Mouse (Mus musculus): ENCODE data around the gene Bckdha. TPM values are rescaled to one million over a fixed set of nuclear protein-coding genes. Genes with fewer than 3 reads are reported as not detected.

Gene Bckdha
- total RNA-seq, 2 experiments from 2014 or later: 40.1 to 45.5 TPM

GRCm38 (mm10) chr7:25617376-25618160, 41.2 kb downstream of the Bckdha start:
- DNase-seq (ENCODE audit: extremely low spot score in 1 of 2, low spot score in 1 of 2): no peak

DNA sequence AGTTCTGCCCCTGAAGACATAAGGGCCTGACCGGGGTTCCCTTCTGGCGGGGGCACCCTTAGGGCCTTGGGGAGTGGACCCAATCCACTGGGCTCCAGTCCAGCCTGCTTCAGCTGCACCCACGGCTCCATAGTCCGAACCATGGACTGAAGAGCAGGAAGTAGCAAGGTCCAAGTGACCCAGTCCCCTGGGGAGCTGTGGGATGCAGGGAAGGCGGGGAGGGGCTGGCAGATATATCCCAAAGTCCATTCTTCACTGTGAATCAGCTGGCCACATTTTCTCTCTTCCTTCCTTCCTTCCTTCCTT, 43.1 kb downstream of the Bckdha start, which contains the start of gene Erich4:
TSS of gene Erich4 (minus strand) at position 187 of the 306 bp plus-strand sequence.
- DNase-seq (ENCODE audit: extremely low spot score in 1 of 2, low spot score in 1 of 2): no peak

GRCm38 (mm10) chr7:25614831-25615705, 43.7 kb downstream of the Bckdha start:
- no peak for DNase-seq (ENCODE audit: extremely low spot score in 1 of 2, low spot score in 1 of 2)

DNA sequence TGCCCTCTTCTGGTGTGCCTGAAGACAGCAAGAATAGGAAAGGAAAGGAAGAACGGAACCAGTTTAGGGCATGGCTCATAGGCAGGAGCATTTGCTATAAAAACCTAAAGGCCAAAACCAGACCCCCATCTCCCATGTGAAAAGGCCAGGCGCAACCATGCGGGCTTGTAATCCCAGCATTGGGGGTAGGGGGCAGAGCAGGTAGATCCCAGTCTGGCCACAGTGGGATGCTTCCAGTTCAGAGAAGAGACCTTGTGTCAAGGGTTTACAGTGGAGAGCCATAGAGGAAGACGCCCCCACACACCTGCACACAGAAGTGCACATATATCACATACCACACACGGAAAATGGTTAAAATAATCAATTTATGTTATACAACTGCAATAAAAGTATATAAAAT, 44.7 kb downstream of the Bckdha start:
- no peak for DNase-seq (ENCODE audit: extremely low spot score in 1 of 2, low spot score in 1 of 2)

- DNase-seq (ENCODE audit: extremely low spot score in 1 of 2, low spot score in 1 of 2): no peak
Observed at GRCm38 (mm10) chr7:25611501-25611900, 47.3 kb downstream of the Bckdha start.

GRCm38 (mm10) chr7:25610056-25610455, 48.7 kb downstream of the Bckdha start:
- no peak for DNase-seq (ENCODE audit: extremely low spot score in 1 of 2, low spot score in 1 of 2)

- DNase-seq (ENCODE audit: extremely low spot score in 1 of 2, low spot score in 1 of 2): no peak
Observed at GRCm38 (mm10) chr7:25607196-25607595, 51.6 kb downstream of the Bckdha start.

- no peak for DNase-seq (ENCODE audit: extremely low spot score in 1 of 2, low spot score in 1 of 2)
Observed at GRCm38 (mm10) chr7:25606625-25607063, 52.1 kb downstream of the Bckdha start.

- no peak for DNase-seq (ENCODE audit: extremely low spot score in 1 of 2, low spot score in 1 of 2)
Observed at GRCm38 (mm10) chr7:25601346-25601745, 57.4 kb downstream of the Bckdha start.

DNA sequence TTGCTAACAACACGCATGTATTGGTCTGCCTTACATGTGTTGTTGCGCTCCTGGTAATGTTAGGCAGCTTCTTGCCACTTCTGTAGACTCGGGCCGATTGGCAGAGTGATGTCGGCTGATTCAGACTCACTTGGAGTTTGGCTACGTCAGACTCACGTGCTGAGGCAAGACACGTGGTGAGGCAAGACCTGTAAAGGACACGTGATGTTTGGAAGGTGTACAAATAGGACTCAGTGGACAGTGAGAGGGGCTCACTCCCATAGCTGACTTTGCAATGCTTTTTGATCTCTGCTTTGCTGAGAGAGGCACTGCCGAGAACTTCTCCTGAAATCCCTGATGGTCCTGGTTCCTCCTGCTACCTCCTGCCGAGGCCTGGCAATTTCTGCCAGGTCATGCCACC, 58.1 kb downstream of the Bckdha start:
- DNase-seq (ENCODE audit: extremely low spot score in 1 of 2, low spot score in 1 of 2): no peak

DNA sequence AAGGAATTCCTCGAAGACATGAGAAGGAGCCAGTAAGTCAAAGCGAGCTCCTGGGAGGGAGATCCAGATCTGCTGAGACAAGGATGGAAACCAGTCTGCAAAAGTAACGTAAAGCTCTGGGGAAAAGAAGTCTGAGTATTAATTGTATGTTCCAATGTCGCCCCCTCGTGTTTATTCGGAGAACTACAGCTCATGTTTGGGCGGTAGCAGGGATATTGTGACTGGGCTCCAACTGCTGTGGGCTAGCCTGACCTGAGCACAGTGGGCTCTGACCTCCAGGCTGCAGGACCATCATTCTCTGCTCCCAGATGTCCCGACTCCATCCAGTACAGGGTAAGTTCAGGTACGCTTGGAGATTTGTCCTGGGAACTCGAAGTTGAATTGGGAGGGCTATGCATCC, 59.1 kb downstream of the Bckdha start:
- peak; percentile 75 to 89 for DNase-seq (ENCODE audit: extremely low spot score in 1 of 2, low spot score in 1 of 2)

DNA sequence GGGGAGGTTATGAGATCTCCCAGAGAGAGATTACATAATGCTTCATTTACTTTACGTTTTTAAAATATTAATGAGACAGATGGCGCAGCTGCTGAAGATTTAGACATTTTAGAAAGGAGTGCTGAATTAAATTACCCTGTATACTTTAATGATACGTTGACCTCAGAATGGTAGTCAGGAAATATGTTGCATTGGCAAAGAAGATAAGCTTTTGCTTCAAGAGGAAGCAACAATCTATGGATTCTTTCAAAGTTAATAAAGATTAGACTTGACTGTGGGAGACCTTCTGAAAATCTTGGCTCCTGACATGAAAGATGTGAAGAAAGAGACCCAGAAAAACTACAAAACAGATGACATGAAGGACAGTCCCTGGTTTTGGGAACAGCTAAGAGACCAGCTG, 64.9 kb downstream of the Bckdha start:
- DNase-seq (ENCODE audit: extremely low spot score in 1 of 2, low spot score in 1 of 2): no peak

GRCm38 (mm10) chr7:25591226-25591625, 67.6 kb downstream of the Bckdha start:
- DNase-seq (ENCODE audit: extremely low spot score in 1 of 2, low spot score in 1 of 2): no peak

DNA sequence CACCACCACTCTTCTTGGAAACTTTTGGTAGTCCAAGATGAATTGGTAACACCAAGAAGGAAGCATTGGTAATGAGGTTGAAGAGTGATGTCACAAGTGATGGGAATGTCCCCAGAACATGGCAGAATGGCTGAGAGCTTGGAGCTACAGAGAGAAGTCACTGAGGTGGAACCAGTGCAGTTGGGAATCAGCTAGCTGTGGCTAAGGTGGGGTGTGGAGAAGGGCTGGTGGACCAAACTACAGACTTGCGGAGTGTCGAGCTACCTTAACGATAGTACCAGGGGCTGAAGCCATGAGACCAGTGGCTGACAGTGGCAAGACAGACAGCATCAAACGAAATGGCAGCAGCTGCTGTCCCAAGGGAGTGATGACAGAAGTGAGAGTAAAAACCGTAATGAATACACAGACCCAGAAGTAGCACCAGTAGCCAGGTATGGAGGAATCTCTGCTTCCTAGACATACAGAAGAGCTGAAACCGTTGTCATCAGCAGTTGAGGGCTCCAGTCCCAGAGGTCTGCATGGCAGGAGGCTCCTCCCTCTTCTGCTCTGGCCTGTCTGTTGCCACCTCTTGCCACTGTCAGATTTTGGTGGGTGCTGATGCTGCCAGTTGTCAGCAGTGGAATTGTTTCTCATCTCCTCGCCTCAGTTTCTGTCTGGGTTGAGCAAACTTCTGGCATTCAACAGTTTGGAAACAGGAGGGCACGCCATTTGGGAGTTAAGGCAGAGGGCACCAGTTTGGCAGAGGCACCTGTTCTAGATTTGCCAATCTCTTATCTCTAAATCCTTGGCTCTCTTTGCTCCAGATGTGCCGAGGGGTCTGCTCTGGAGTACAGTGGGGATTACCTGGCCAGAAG, 73.2 kb downstream of the Bckdha start:
- DNase-seq (ENCODE audit: extremely low spot score in 1 of 2, low spot score in 1 of 2): no peak

- DNase-seq (ENCODE audit: extremely low spot score in 1 of 2, low spot score in 1 of 2): no peak
Observed at GRCm38 (mm10) chr7:25584651-25585050, 74.1 kb downstream of the Bckdha start.

GRCm38 (mm10) chr7:25582301-25582810, 76.4 kb downstream of the Bckdha start:
- no peak for DNase-seq (ENCODE audit: extremely low spot score in 1 of 2, low spot score in 1 of 2)

Data from layer of hippocampus, postnatal 25 days (tissue).